ENCODE assay signal across 10 mouse cellular contexts in the genomic region with DNA sequence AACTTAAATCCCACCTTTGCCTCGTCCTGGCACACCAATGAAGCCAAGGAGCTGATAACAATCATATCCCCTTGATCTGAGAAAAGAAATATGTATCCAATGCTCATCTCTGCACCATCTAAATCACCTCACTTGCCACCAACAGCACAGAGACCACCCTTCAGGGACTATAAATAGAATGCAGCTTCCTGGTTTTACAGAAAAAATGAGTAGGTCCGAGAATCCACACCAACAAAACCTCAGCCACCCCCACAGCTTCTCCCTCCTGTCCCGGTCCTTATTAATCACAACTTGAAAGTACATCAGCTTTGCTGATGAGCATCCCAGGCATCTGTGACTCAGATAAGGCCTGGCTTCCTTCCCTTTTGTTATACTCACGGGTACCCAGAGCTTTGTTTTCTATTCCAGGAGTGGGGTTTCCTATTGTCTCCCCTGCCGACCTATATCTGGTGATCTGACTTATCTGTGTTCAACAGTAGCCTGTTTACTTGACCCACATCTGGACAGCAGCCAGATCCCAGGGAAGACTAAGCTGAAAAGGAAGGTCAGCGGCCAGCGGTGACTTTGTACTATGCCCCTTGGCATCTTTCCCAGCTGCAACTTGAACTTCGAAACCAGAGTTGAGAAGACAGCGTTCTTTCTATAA. TPM values are rescaled to one million over a fixed set of nuclear protein-coding genes. Genes with fewer than 3 reads are reported as not detected.
DNase-seq lines count a peak whose midpoint lies in the region; ATAC-seq and TF ChIP-seq lines count a peak whose summit lies in the region.
"Had no signal": no experiment of that assay in that cellular context is flagged by ENCODE, and none has a peak within 500 bp of the region (broad histone marks: within the 10 kb centered on the region; RNA-seq: fewer than 3 reads in every experiment).

No protein-coding gene starts in this region.

- 71% methylated on average over 9 of the region's 9 CpGs for WGBS in forebrain, embryonic 11.5 days
- 70% methylated on average over 9 of the region's 9 CpGs for WGBS in forebrain, embryonic 12.5 days
- WGBS in bone marrow, adult 2 months, result 5% methylated on average over 9 of the region's 9 CpGs
- WGBS in heart, embryonic 13.5 days, result 13% methylated on average over 9 of the region's 9 CpGs
- 52% methylated on average over 9 of the region's 9 CpGs for WGBS in hindbrain, embryonic 13.5 days

- no peaks in the 10 kb centered on the region for H3K9me3 ChIP-seq in forebrain, embryonic 11.5 days (ENCODE audit: control insufficient read depth, low read length)
- no peaks in the 10 kb centered on the region for H3K9me3 ChIP-seq in forebrain, embryonic 12.5 days
- no peaks in the 10 kb centered on the region for H3K9me3 ChIP-seq in heart, embryonic 13.5 days
- H3K9me3 ChIP-seq in hindbrain, embryonic 13.5 days, result no peaks in the 10 kb centered on the region

- no peaks in the 10 kb centered on the region for H3K4me1 ChIP-seq in forebrain, embryonic 11.5 days (replicated peaks; ENCODE audit: control insufficient read depth, insufficient read depth, low read length)
- no peaks in the 10 kb centered on the region for H3K4me1 ChIP-seq in forebrain, embryonic 12.5 days
- peaks cover 4% of the 10 kb centered on the region for H3K4me1 ChIP-seq in bone marrow, adult 2 months (ENCODE audit: control insufficient read depth, insufficient read depth, low read length)
- H3K4me1 ChIP-seq in heart, embryonic 13.5 days, result peaks cover 33% of the 10 kb centered on the region
- H3K4me1 ChIP-seq in hindbrain, embryonic 13.5 days (replicated peaks), result peaks cover 3% of the 10 kb centered on the region; the same call in 1 of the 2 replicates

- peak; percentile 44 for DNase-seq in forebrain, embryonic 11.5 days (ENCODE audit: low spot score)
- DNase-seq in kidney, postnatal 4 days, result peak; percentile 82 to 90
- peak; percentile 54 for DNase-seq in ovary, postnatal 14 days (ENCODE audit: low spot score)

- no peak for ATAC-seq in forebrain, embryonic 11.5 days (replicated peaks; ENCODE audit: low FRiP score)
- ATAC-seq in forebrain, embryonic 12.5 days (ENCODE audit: low FRiP score), result no peak
- ATAC-seq in heart, embryonic 13.5 days (ENCODE audit: extremely low read depth, insufficient number of reproducible peaks, low FRiP score, low TSS enrichment), result no peak; the same call in 1 of the 2 replicates
- no peak for ATAC-seq in hindbrain, embryonic 13.5 days (ENCODE audit: low FRiP score)
- ATAC-seq in erythroblast, adult 5-6 weeks (replicated peaks; ENCODE audit: low FRiP score, poor library complexity, severe bottlenecking), result no peak

- TF ChIP-seq CTCF in bone marrow, adult 2 months (IDR thresholded peaks at IDR 0.05; ENCODE audit: control insufficient read depth, insufficient read depth, low read length), result no peak

- TF ChIP-seq POLR2A in bone marrow, adult 2 months (IDR thresholded peaks at IDR 0.05; ENCODE audit: borderline replicate concordance, control insufficient read depth, low read depth, low read length), result no peak

- H3K9ac ChIP-seq in forebrain, embryonic 11.5 days (ENCODE audit: low read length), result no peak overlapping the region
- no peak overlapping the region for H3K9ac ChIP-seq in forebrain, embryonic 12.5 days
- H3K9ac ChIP-seq in heart, embryonic 13.5 days, result no peak overlapping the region
- no peak overlapping the region for H3K9ac ChIP-seq in hindbrain, embryonic 13.5 days

- H3K36me3 ChIP-seq in forebrain, embryonic 11.5 days (ENCODE audit: control insufficient read depth, insufficient read depth, low read length), result no peaks in the 10 kb centered on the region
- H3K36me3 ChIP-seq in forebrain, embryonic 12.5 days (replicated peaks), result no peaks in the 10 kb centered on the region
- no peaks in the 10 kb centered on the region for H3K36me3 ChIP-seq in heart, embryonic 13.5 days
- no peaks in the 10 kb centered on the region for H3K36me3 ChIP-seq in hindbrain, embryonic 13.5 days

- no peak overlapping the region for H3K27ac ChIP-seq in forebrain, embryonic 11.5 days (ENCODE audit: low read depth, low read length)
- no peak overlapping the region for H3K27ac ChIP-seq in forebrain, embryonic 12.5 days
- peak overlapping the region; percentile 43; the same call in 1 of the 2 replicates for H3K27ac ChIP-seq in bone marrow, adult 2 months (ENCODE audit: control insufficient read depth, insufficient read depth, low read depth, low read length, poor library complexity)
- peak overlapping the region; percentile 56; the same call in 1 of the 2 replicates for H3K27ac ChIP-seq in heart, embryonic 13.5 days (replicated peaks)
- H3K27ac ChIP-seq in hindbrain, embryonic 13.5 days, result no peak overlapping the region

- no peaks in the 10 kb centered on the region for H3K27me3 ChIP-seq in forebrain, embryonic 11.5 days (ENCODE audit: control insufficient read depth, insufficient read depth, low read length)
- H3K27me3 ChIP-seq in forebrain, embryonic 12.5 days, result no peaks in the 10 kb centered on the region; the same call in 1 of the 2 replicates
- no peaks in the 10 kb centered on the region for H3K27me3 ChIP-seq in heart, embryonic 13.5 days (replicated peaks)
- 0 out of 2 replicates have a peak, but pooled peaks cover 3% of the 10 kb centered on the region for H3K27me3 ChIP-seq in hindbrain, embryonic 13.5 days

- no peak overlapping the region for H3K4me3 ChIP-seq in forebrain, embryonic 11.5 days (ENCODE audit: low read depth, low read length)
- no peak overlapping the region for H3K4me3 ChIP-seq in forebrain, embryonic 12.5 days (replicated peaks)
- no peak overlapping the region for H3K4me3 ChIP-seq in bone marrow, adult 2 months (replicated peaks; ENCODE audit: control insufficient read depth, low read depth, low read length)
- no peak overlapping the region for H3K4me3 ChIP-seq in heart, embryonic 13.5 days
- H3K4me3 ChIP-seq in hindbrain, embryonic 13.5 days, result no peak overlapping the region
- H3K4me3 ChIP-seq: erythroblast, embryonic 14.5 days had no signal

- H3K4me2 ChIP-seq in forebrain, embryonic 11.5 days (ENCODE audit: low read depth, low read length, severe bottlenecking), result no peak overlapping the region
- no peak overlapping the region for H3K4me2 ChIP-seq in forebrain, embryonic 12.5 days
- peak overlapping the region; percentile 36 for H3K4me2 ChIP-seq in heart, embryonic 13.5 days
- H3K4me2 ChIP-seq in hindbrain, embryonic 13.5 days, result no peak overlapping the region

RNA-seq across cellular contexts. Expression of gene Ndel1, which starts 7.0 kb away (rescaled TPM):
- polyA plus RNA-seq in forebrain, embryonic 11.5 days (2014; fragmentation: Nextera tagmentation; extraction: Ambion mirVana), result 46.9 and 51.2 TPM in 2 replicates
- polyA plus RNA-seq in forebrain, embryonic 12.5 days (2016; fragmentation: Nextera tagmentation; extraction: Ambion mirVana), result 58.3 and 61.3 TPM in 2 replicates
- polyA plus RNA-seq in bone marrow, adult 2 months (2011; ENCODE audit: insufficient read depth, insufficient read length, low replicate concordance, missing spikeins), result 21.2 and 25.6 TPM in 2 replicates
- 56.7 and 61.6 TPM in 2 replicates for polyA plus RNA-seq in heart, embryonic 13.5 days (2015; fragmentation: Nextera tagmentation; extraction: Ambion mirVana)
- 90.8 and 92.6 TPM in 2 replicates for polyA plus RNA-seq in hindbrain, embryonic 13.5 days (2015; fragmentation: Nextera tagmentation; extraction: Ambion mirVana)
- total RNA-seq in erythroblast, adult 5-6 weeks (2015; ENCODE audit: low replicate concordance), result 26.3 and 30.7 TPM in 2 replicates
- 54.4 and 55.6 TPM in 2 replicates for total RNA-seq in erythroblast, adult 5-6 weeks (2017; ENCODE audit: low replicate concordance)

RNA-seq across cellular contexts. Expression of gene Rnf222, which starts 23.7 kb away (rescaled TPM):
- polyA plus RNA-seq in forebrain, embryonic 11.5 days (2014; fragmentation: Nextera tagmentation; extraction: Ambion mirVana), result not detected in 2 replicates
- polyA plus RNA-seq in forebrain, embryonic 12.5 days (2016; fragmentation: Nextera tagmentation; extraction: Ambion mirVana), result 0.06 TPM in 1 of 2 replicates, not detected in the other
- polyA plus RNA-seq in bone marrow, adult 2 months (2011; ENCODE audit: insufficient read depth, insufficient read length, low replicate concordance, missing spikeins), result 1.4 TPM in 1 of 2 replicates, not detected in the other
- polyA plus RNA-seq in heart, embryonic 13.5 days (2015; fragmentation: Nextera tagmentation; extraction: Ambion mirVana), result 0.14 and 0.15 TPM in 2 replicates
- polyA plus RNA-seq in hindbrain, embryonic 13.5 days (2015; fragmentation: Nextera tagmentation; extraction: Ambion mirVana), result 0.09 TPM in 1 of 2 replicates, not detected in the other
- not detected in 2 replicates for total RNA-seq in erythroblast, adult 5-6 weeks (2015; ENCODE audit: low replicate concordance)
- not detected in 2 replicates for total RNA-seq in erythroblast, adult 5-6 weeks (2017; ENCODE audit: low replicate concordance)
- polyA plus RNA-seq: erythroblast, embryonic 14.5 days; neural tube, embryonic 14.5 days had no signal

RNA-seq across cellular contexts. Expression of gene Rpl26, which starts 36.7 kb away (rescaled TPM):
- polyA plus RNA-seq in forebrain, embryonic 11.5 days (2014; fragmentation: Nextera tagmentation; extraction: Ambion mirVana), result 825 and 852 TPM in 2 replicates
- 781 and 837 TPM in 2 replicates for polyA plus RNA-seq in forebrain, embryonic 12.5 days (2016; fragmentation: Nextera tagmentation; extraction: Ambion mirVana)
- polyA plus RNA-seq in bone marrow, adult 2 months (2011; ENCODE audit: insufficient read depth, insufficient read length, low replicate concordance, missing spikeins), result 2,007 and 3,389 TPM in 2 replicates
- 640 and 686 TPM in 2 replicates for polyA plus RNA-seq in heart, embryonic 13.5 days (2015; fragmentation: Nextera tagmentation; extraction: Ambion mirVana)
- 684 and 691 TPM in 2 replicates for polyA plus RNA-seq in hindbrain, embryonic 13.5 days (2015; fragmentation: Nextera tagmentation; extraction: Ambion mirVana)
- 757 and 872 TPM in 2 replicates for total RNA-seq in erythroblast, adult 5-6 weeks (2015; ENCODE audit: low replicate concordance)
- total RNA-seq in erythroblast, adult 5-6 weeks (2017; ENCODE audit: low replicate concordance), result 762 and 834 TPM in 2 replicates

Comparison
In these comparisons a context has a peak if more than half of its experiments do, and no peak if none do; other contexts are left out.
1. H3K27ac ChIP-seq: peak in bone marrow, adult 2 months (single experiment) and heart, embryonic 13.5 days (single experiment); none in forebrain, embryonic 11.5 days (single experiment), forebrain, embryonic 12.5 days (single experiment) and hindbrain, embryonic 13.5 days (single experiment).
2. Peak in every context shown above with its lines, with median percentiles within 50 percentile points of each other: DNase-seq.